Mouse (Mus musculus) inflammation-experienced regulatory T-cells, adult 6 months (primary cell): ENCODE results near the gene Gpr89. TPM values are rescaled to one million over a fixed set of nuclear protein-coding genes. Genes with fewer than 3 reads are reported as not detected.

ENCODE experiments used
- ATAC-seq: one replicate; pipeline ENCODE4 v1.8.0; 2017
- polyA plus RNA-seq, 3 experiments: library from polyadenylated mRNA; unstranded; fragments of 100-300 nt; shearing (Covaris generic); gene quantifications; one replicate each; pipeline ENCODE4 v1.2.1; 2017

Gene Gpr89
- 10 to 100 TPM; 37.3 to 41.5 (median 39.4) TPM for polyA plus RNA-seq

GRCm38 (mm10) chr3:96904851-96905541 is at the start of gene Gpr89:
Gene Gpr89, minus strand, starts transcription at chr3:96905346.
- ATAC-seq = peak; percentile 95

- ATAC-seq = no peak
These were observed 48.5 kb upstream of the Gpr89 start for GRCm38 (mm10) chr3:96953489-96954233.

DNA sequence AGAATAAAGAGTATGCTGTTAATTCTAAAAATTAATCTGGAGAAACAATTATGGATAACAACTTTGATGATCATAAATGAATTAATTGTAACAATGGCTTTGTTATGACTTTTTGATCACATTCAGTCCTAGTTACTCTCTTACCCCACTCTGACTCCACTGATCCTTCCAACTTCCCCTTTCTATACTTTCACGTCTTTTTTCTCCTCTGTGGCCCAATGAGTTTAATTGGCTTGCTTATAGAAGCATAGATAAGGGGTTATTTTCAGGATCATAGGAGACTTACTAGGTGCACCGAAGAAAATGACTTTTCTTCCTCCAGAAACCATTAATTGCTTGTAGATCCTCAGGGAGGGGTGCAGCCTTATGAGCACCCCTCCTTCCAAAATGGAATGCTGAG is 37.6 kb upstream of the Gpr89 start:
- ATAC-seq = no peak

- peak; percentile 65 for ATAC-seq
These were observed 33.6 kb upstream of the Gpr89 start for GRCm38 (mm10) chr3:96938738-96939137.

DNA sequence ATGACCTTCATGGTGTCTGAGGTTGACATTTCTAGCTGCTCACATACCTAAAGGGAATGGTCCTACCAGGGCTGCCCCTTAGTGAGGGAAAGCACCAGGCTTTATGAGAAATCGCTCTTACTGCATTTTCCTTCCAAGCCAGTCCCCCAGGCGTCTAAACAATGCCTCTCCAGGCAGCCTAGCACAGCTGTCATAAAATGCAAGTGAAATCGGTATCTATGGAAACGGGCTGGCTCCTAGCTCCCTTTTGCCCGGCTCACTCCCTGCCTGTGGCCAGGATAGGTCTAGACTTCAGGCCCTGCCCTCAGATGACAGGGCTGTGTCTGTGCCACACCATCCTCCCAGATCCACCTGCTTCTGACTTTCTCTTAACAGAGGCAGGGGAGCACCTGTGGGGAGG is 32.5 kb upstream of the Gpr89 start:
- no peak for ATAC-seq

- peak; percentile 67 for ATAC-seq
These were observed 31.1 kb upstream of the Gpr89 start for GRCm38 (mm10) chr3:96936241-96936640.

DNA sequence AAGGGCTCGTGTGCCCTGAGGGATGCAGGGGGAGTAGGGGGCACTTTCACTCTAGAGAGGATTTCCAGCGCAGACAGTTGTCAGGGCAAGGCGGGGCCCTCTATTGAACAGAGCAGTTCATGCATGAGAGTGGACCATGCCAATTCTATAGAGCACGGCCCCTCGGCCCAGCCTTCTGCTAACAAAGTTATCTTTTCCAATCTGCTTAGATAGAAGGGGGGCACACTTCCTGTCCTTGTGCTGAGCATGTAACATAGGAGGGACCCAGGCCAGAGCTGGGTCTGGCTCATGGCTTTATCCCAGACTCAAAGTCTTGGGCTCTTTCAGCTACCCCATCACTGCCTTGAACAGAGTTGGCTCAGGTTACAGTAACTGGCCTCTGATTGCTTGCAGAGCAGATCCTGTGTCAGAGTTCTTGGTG is 26.1 kb upstream of the Gpr89 start:
- no peak for ATAC-seq

- no peak for ATAC-seq
These were observed 20.8 kb upstream of the Gpr89 start, which contains the start of gene Gja8 for GRCm38 (mm10) chr3:96925920-96926319. Gene Gja8, minus strand, starts transcription at chr3:96926020.

- no peak for ATAC-seq
These were observed 19.5 kb upstream of the Gpr89 start for GRCm38 (mm10) chr3:96924631-96925030.

DNA sequence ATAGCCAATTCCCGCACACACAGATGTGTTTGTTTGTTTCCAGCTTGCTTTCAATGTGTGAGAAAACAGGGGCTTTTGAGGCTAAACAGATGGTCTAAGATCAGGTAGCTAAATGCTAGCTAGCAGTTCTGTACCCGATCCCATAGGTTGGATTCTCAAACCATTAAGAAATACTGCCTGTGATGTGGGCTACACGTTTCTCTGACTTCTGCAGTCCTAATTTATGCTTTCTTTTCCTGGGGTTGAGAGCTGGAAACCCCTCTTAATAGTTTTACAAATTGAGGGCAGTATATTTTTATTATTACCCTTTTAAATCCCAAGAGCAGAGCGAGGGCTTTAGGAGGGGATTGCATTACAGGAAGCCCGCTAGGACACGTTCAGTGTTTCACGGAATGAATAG is 15.8 kb upstream of the Gpr89 start:
- ATAC-seq = no peak

DNA sequence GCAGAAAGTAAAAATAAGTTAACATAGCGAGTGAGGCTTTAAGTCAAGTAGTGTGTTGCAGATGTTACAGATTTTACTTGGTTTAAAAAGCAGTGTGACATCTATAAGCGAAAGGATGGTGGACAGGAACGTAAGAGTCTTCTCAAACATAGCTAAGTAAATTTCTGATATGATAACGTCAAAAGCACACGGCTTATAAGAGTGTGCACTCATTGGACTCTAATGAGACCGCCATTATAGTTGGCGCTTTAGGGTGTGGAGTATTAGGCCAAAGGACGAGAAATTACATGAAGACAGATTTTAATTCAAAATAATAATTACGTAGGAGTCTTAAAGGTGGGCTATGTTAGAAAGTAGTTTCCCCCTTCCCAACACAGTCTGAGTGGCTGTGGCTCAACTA is 446 bp upstream of the Gpr89 start:
- no peak for ATAC-seq

GRCm38 (mm10) chr3:96904393-96904792 is 753 bp downstream of the Gpr89 start, which contains the start of gene Gja5:
Gene Gja5, plus strand, starts transcription at chr3:96904693.
- ATAC-seq = no peak

GRCm38 (mm10) chr3:96902336-96902999 is 2.7 kb downstream of the Gpr89 start:
- no peak for ATAC-seq

GRCm38 (mm10) chr3:96883690-96884089 is 21.5 kb downstream of the Gpr89 start:
- ATAC-seq = peak; percentile 11

DNA sequence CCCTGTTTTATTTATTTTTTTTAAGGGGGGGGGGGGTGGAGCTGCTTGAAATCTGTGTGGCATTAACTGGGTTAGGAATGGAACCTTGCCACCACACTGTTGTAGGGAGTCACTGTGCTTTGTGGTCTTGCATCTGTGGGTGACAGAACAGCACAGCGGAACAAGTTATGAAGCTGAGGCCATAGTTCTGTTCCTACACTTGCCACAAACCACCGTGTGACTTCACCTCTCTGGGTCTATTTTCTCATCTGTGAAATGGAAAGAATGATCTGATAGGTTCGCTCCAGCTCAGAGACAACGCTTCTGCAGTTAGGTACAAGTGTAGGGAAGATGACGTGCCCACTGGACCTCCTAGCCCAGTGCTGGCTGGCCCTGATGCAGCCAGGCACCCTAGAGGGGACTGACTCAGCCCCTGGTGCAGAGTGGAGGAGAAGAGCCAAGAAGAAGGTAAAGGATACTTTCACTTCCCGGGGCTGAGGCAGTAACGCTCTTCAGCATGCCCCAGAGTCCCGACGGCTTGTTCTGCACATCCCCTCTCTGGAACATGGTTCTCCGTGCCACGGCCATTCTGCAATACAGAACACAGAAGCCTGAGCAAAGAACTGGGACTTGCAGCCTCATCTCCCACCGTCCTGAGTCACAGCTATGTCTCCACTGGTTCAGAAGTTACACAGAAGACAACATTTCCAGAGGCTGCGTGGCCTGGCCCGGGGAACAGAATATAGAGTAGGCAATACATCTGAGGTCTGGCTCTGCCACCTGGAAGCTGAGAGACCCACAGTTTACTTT is 22.9 kb downstream of the Gpr89 start:
- ATAC-seq = peak; percentile 53

DNA sequence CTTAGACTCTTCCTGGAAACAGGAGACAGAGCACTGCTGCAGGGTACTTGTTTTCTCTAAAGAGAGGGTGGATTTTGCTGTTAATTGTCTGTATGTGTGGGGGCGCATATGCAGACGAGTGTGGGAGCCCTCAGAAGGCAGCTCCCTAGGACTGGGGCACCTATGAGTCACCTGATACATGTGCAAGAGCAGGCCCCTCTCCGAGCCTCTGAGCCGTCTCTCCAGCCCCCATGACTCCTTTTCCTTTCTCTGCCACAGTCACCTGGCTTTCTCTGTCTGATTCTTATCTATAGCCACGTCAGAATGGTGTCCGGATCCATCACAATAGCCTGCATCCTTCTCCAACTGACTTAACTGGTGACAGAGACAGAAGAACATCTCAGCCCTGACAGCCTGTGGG is 23.6 kb downstream of the Gpr89 start:
- ATAC-seq = peak; percentile 59

DNA sequence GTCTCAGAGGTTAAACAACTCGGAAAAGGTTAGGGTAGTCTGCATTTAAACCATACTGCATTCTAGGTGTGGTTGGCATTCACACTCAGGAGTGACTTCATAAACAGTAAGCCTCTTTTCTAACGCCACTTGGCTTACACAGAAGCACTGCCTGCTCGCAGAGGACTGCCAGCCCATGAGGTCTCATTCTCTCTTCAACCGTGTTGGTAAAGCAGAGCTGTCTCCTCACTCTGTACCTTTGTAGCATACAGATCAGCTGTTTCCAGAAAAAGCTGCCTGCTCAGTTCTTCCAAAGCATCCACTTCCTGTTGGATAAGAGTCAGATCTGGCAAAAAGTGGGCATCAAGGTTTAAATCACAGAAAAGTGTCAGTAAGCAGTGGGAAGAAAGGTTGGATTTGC is 24.8 kb downstream of the Gpr89 start:
- ATAC-seq = no peak

DNA sequence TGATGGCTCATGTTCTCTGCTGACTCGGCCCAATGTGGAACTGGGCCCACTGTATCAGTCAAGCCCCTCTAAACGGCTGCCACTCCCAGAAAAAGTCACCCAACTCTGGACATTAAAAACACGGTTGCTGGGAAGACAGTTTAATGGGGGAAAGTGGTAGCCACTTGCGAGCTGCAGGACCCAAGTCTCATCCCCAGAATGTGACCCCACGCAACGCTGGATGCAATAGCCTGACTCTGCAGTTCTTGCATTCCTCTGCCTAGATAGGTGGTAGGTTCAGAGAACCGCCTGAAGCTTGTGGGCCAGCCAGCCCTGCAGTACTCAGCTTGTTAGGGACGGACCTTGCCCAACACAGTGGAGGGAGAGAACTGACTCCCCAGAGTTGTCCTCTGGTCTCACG is 25.6 kb downstream of the Gpr89 start:
- ATAC-seq = no peak

DNA sequence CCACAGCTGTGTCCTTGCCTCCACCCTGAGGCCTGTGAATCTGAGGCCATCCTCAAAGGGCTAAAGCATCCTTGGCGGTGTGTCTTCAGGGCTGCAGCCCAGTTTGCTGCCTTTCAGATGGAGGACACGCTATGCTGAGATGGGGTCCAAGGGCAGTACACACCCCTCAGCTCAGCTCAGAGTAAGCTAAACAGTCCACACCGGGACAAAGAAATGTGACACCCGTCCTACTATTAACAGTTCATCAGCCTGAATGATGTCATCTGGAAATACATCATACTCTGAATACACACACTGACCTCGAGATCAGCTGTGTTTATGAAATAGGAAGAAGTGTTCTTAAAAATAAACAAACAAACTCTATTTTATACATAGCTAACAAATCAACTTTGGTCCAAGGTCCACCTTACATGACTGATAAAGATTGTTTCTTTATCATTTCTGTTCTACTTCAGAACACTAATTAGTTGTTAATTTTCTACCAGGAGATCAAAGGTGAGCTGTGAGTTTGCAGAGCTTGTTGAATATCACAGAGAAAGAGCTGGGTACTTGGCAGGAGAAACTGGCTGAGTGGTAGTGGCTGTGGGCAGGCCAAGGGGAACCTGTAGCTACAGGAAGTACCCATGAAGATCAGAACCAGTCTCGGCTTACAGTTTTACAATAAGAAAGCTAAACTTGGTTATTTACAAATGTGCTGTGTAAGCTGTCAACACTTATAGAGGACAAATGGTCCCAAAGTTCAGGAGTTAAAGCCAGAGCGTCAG is 30.2 kb downstream of the Gpr89 start:
- ATAC-seq = no peak

- no peak for ATAC-seq
These were observed 32.6 kb downstream of the Gpr89 start for GRCm38 (mm10) chr3:96872501-96872900.

- no peak for ATAC-seq
These were observed 34.1 kb downstream of the Gpr89 start for GRCm38 (mm10) chr3:96871070-96871469.

- no peak for ATAC-seq
These were observed 34.9 kb downstream of the Gpr89 start for GRCm38 (mm10) chr3:96870270-96870669.
